Mouse (Mus musculus) liver, postnatal 0 days (tissue): ENCODE data around the gene Gpr155. TPM values are rescaled to one million over a fixed set of nuclear protein-coding genes. Genes with fewer than 3 reads are reported as not detected.
A peak's percentile ranks its signal among the peaks of the same experiment; 100 is the strongest.

Source experiments
- ATAC-seq: fragments of 200-750 bp; cut with Nextera tagmentation; 2 replicates; pipeline ENCODE4 v1.8.0; 2017; ENCODE audit warnings: mild to moderate bottlenecking, moderate library complexity
- DNase-seq: peaks from one replicate; pipeline ENCODE4 v3.0.0-alpha.2; 2016
- H3K27ac ChIP-seq: fragments of 300-500 bp; sonication (generic); 2 replicates; pipeline ENCODE4 v1.5.1; 2014; ENCODE audit warnings: antibody characterized with exemption, moderate library complexity, mild to moderate bottlenecking, low read depth
- H3K27me3 ChIP-seq: fragments of 300-500 bp; sonication (generic); 2 replicates; pipeline ENCODE4 v1.6.1; 2014; ENCODE audit warnings: low read length, control low read depth, mixed read lengths; ENCODE audit not compliant: insufficient read depth
- H3K36me3 ChIP-seq: fragments of 300-500 bp; sonication (generic); replicated peaks from 2 replicates; pipeline ENCODE4 v1.6.1; 2014; ENCODE audit warnings: mild to moderate bottlenecking, control low read depth, low read length, moderate library complexity, mixed read lengths; ENCODE audit not compliant: insufficient read depth
- H3K4me1 ChIP-seq: fragments of 300-500 bp; sonication (generic); 2 replicates; pipeline ENCODE4 v1.6.1; 2014; ENCODE audit warnings: antibody characterized with exemption, mild to moderate bottlenecking, control low read depth; ENCODE audit not compliant: insufficient read depth
- H3K4me2 ChIP-seq: fragments of 300-500 bp; sonication (generic); 2 replicates; pipeline ENCODE4 v1.6.1; 2014; ENCODE audit warnings: low read depth, mild to moderate bottlenecking, low read length, moderate library complexity, mixed read lengths
- H3K4me3 ChIP-seq: fragments of 300-500 bp; sonication (generic); 2 replicates; pipeline ENCODE4 v1.5.1; 2014; ENCODE audit warnings: low read depth, low read length
- H3K9ac ChIP-seq: fragments of 300-500 bp; sonication (generic); replicated peaks from 2 replicates; pipeline ENCODE4 v1.6.1; 2014; ENCODE audit warnings: mild to moderate bottlenecking, moderate library complexity
- H3K9me3 ChIP-seq: fragments of 300-500 bp; sonication (generic); 2 replicates; pipeline ENCODE4 v1.6.1; 2016; ENCODE audit warnings: mild to moderate bottlenecking, control low read depth, low read length, mixed read lengths
- CTCF ChIP-seq: sonication (generic); IDR thresholded peaks from 2 replicates; pipeline ENCODE4 v1.5.1; 2016; ENCODE audit warnings: antibody characterized with exemption, low read depth
- EP300 ChIP-seq: IDR thresholded peaks from 2 replicates; pipeline ENCODE4 v1.6.1; 2016; ENCODE audit warnings: antibody characterized with exemption, low read depth, mild to moderate bottlenecking
- whole genome bisulfite sequencing: fragments of 180-500 bp; shearing (Covaris S2); extraction: QIAGEN DNeasy Blood & Tissue Kit; methylation state at CpG from one replicate; pipeline ENCODE4 v1.1.7; 2014; ENCODE audit not compliant: insufficient replicate concordance; 5-methylcytosine and 5-hydroxymethylcytosine counted together
- polyA plus RNA-seq: library from polyadenylated mRNA; unstranded; fragments of >200 nt; fragmentation: Nextera tagmentation; extraction: Ambion mirVana; gene quantifications from 2 replicates; pipeline ENCODE4 v1.2.1, GENCODE M21; 2015

The Gpr155 gene
- 3.4 TPM in 2 replicates for polyA plus RNA-seq

GRCm38 (mm10) chr2:73386356-73387046 lies at the start of gene Gpr155:
Gpr155 (minus strand) TSS chr2:73386572.
- 0 out of 2 replicates have a peak, but pooled peaks cover 1% of the 10 kb centered on the region for H3K27me3 ChIP-seq
- H3K9me3 ChIP-seq, result no peaks in the 10 kb centered on the region
- H3K4me1 ChIP-seq, result peaks cover 10% of the 10 kb centered on the region; the same call in 1 of the 2 replicates
- peak within 1 kb of the TSS; percentile 100 for H3K4me2 ChIP-seq
- ATAC-seq (peak; percentile 98), DNase-seq (peak; percentile 100)
- H3K9ac ChIP-seq, result peak within 1 kb of the TSS; percentile 72
- H3K36me3 ChIP-seq, result no peaks in the 10 kb centered on the region; the same call in 1 of the 2 replicates
- peak within 1 kb of the TSS; percentile 81 for H3K4me3 ChIP-seq
- peak; percentile 32; the same call in 1 of the 2 replicates for TF ChIP-seq EP300
- no peak for TF ChIP-seq CTCF
- under 1% methylated on average over 42 of the region's 44 CpGs for WGBS
- H3K27ac ChIP-seq, result peak within 1 kb of the TSS; percentile 87

- no peak for DNase-seq
- 84% methylated on average over 2 of the region's 2 CpGs for WGBS
- no peaks in the 10 kb centered on the region for H3K27me3 ChIP-seq
- H3K4me1 ChIP-seq, result no peaks in the 10 kb centered on the region
- no peak overlapping the region for H3K4me3 ChIP-seq
- TF ChIP-seq EP300, result no peak
- no peak for TF ChIP-seq CTCF
- no peak overlapping the region for H3K27ac ChIP-seq
- no peak overlapping the region for H3K4me2 ChIP-seq
- H3K36me3 ChIP-seq, result peaks cover 44% of the 10 kb centered on the region
- no peak for ATAC-seq
- H3K9ac ChIP-seq, result no peak overlapping the region
- no peaks in the 10 kb centered on the region for H3K9me3 ChIP-seq
These were observed 49.5 kb upstream of the Gpr155 start for GRCm38 (mm10) chr2:73435847-73436246.

- Histone ChIP-seq H3K27ac (no peak overlapping the region), H3K27me3 (no peaks in the 10 kb centered on the region), H3K4me2 (no peak overlapping the region), H3K36me3 (peaks cover 34% of the 10 kb centered on the region), H3K4me3 (no peak overlapping the region), H3K9me3 (no peaks in the 10 kb centered on the region), H3K4me1 (no peaks in the 10 kb centered on the region), H3K9ac (no peak overlapping the region)
- DNase-seq, result no peak
- TF ChIP-seq CTCF, result no peak
- no peak for TF ChIP-seq EP300
- 69% methylated on average over 14 of the region's 14 CpGs for WGBS
- no peak for ATAC-seq
These were observed 45.6 kb upstream of the Gpr155 start for GRCm38 (mm10) chr2:73431959-73432396.

GRCm38 (mm10) chr2:73428803-73429468 lies 42.6 kb upstream of the Gpr155 start:
- H3K27ac ChIP-seq, result no peak overlapping the region
- TF ChIP-seq EP300 (no peak), CTCF (no peak)
- no peaks in the 10 kb centered on the region for H3K27me3 ChIP-seq
- H3K9me3 ChIP-seq, result no peaks in the 10 kb centered on the region
- 66% methylated on average over 21 of the region's 21 CpGs for WGBS
- no peak overlapping the region for H3K9ac ChIP-seq
- H3K4me1 ChIP-seq, result no peaks in the 10 kb centered on the region
- H3K4me2 ChIP-seq, result no peak overlapping the region
- DNase-seq (no peak), ATAC-seq (peak; percentile 44)
- H3K36me3 ChIP-seq, result peaks cover 20% of the 10 kb centered on the region
- H3K4me3 ChIP-seq, result no peak overlapping the region

GRCm38 (mm10) chr2:73427293-73427692 lies 40.9 kb upstream of the Gpr155 start:
- DNase-seq, result peak; percentile 56

GRCm38 (mm10) chr2:73425822-73426221 lies 39.5 kb upstream of the Gpr155 start:
- no peak overlapping the region for H3K9ac ChIP-seq
- peak; percentile 45; the same call in 1 of the 2 replicates for ATAC-seq
- 67% methylated on average over 14 of the region's 14 CpGs for WGBS
- H3K27me3 ChIP-seq, result 0 out of 2 replicates have a peak, but pooled peaks cover 3% of the 10 kb centered on the region
- no peaks in the 10 kb centered on the region for H3K4me1 ChIP-seq
- no peak overlapping the region for H3K4me2 ChIP-seq
- no peak overlapping the region for H3K27ac ChIP-seq
- H3K9me3 ChIP-seq, result no peaks in the 10 kb centered on the region
- no peaks in the 10 kb centered on the region for H3K36me3 ChIP-seq
- DNase-seq, result no peak
- TF ChIP-seq EP300, result no peak
- TF ChIP-seq CTCF, result no peak
- no peak overlapping the region for H3K4me3 ChIP-seq

More at GRCm38 (mm10) chr2:73427293-73427692, 40.9 kb upstream of the Gpr155 start:
- no peak overlapping the region for H3K4me2 ChIP-seq
- H3K36me3 ChIP-seq, result peaks cover 7% of the 10 kb centered on the region
- no peak overlapping the region for H3K4me3 ChIP-seq
- no peaks in the 10 kb centered on the region for H3K27me3 ChIP-seq
- no peak for TF ChIP-seq EP300
- TF ChIP-seq CTCF, result peak; percentile 76
- 15% methylated on average over 1 of the region's 1 CpGs for WGBS
- no peaks in the 10 kb centered on the region for H3K4me1 ChIP-seq
- H3K9me3 ChIP-seq, result no peaks in the 10 kb centered on the region
- peak; percentile 71 for ATAC-seq
- no peak overlapping the region for H3K27ac ChIP-seq
- no peak overlapping the region for H3K9ac ChIP-seq
